Mouse (Mus musculus) megakaryocyte-erythroid progenitor cell, adult 5-6 weeks (primary cell): ENCODE results near the gene Krtap3-1. TPM values are rescaled to one million over a fixed set of nuclear protein-coding genes. Genes with fewer than 3 reads are reported as not detected.
"Not testable (repeated sequence)": the region's sequence is repeated elsewhere in the genome, so short reads cannot be mapped to it uniquely, and the experiment has no call there.

Source experiments
- ATAC-seq: replicated peaks from 2 replicates; pipeline ENCODE4 v1.8.0; 2016; ENCODE audit warnings: mild to moderate bottlenecking, inconsistent platforms; ENCODE audit not compliant: severe bottlenecking, poor library complexity, low FRiP score, low TSS enrichment
- total RNA-seq, 2 experiments: library from RNA; stranded (forward) in 1 of 2; stranded (reverse) in 1 of 2; fragments of 200-1000, 215-1000 nt in 1 of 2; fragments of >200 nt in 1 of 2; fragmentation: Nextera tagmentation in 1 of 2; gene quantifications; 2 replicates each; pipeline ENCODE4 v1.2.3; 2014 to 2017

The Krtap3-1 gene
- total RNA-seq (2014; fragmentation: Nextera tagmentation): not detected in 2 replicates
- total RNA-seq (2017): not detected in 2 replicates

DNA sequence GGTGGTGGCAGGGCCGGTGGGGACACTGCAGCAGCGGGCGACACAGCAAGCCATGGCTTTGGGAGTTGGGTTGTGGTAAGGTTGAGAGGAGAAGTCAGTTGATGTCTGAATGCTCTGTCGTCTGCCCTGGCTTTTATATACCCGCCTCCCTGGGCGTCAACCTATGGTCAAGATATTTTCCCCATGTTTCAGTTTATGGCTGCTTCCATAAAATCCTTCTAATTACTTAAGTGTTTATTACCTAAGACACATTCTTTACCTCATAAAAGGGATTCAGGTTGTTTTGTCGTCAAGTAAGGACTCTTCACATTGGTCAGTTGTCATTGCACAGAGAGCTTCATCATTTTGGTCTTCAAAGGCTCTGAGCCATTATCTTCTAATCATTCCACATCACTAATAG lies at the start of gene Krtap3-1:
Gene Krtap3-1 (minus strand): TSS at position 101 of the 400 bp plus-strand sequence.
- ATAC-seq: no peak

DNA sequence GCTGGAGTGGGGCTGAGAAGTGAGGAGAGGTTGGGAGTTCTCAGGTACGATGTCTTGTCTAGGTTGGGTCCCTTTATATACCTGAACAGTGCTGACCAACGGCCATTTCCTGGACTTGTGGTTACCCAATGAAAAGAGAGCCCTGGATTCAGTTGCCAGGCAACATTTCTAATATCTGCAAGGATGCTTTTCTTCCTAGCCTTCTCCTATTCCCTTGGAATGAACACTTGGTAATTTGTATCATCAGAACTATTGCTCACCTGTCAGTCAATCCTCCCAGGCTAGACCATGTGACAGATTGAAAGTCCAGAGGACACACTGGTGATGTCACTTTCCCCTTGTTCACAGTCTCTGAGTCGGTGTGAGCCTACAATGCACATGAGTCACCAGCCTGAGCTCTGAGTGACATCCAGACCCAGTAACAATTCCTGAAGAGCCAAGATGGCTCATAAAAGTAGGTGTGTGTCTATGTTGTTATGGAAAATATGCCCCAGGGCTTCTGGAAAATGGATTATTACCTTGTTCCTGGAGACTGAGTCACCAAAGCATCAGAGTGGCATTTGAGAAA lies 48.5 kb upstream of the Krtap3-1 start, which contains the start of gene Krtap2-4:
Gene Krtap2-4 (minus strand): TSS at position 51 of the 568 bp plus-strand sequence.
- no peak for ATAC-seq

DNA sequence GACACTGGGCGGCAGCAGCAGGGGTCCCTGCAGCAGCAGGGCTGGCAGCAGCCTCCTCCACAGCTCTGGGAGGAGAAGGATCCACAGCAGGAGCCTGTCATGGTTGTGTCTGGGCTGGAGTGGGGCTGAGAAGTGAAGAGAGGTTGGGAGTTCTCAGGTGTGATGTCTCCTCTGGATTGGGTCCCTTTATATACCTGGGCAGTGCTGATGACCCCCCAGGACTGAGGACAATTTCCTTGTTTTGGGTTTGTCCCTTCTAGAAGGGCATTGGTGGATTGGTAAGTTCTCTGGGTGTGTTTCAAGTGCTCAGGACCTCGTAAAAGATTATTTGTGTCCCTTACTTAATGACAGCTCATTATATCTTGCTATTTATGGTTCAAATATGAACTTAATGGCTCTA lies 43.7 kb upstream of the Krtap3-1 start, which contains the start of gene Gm11937:
Gene Gm11937 (minus strand): TSS at position 101 of the 400 bp plus-strand sequence.
- ATAC-seq: not testable (repeated sequence)

DNA sequence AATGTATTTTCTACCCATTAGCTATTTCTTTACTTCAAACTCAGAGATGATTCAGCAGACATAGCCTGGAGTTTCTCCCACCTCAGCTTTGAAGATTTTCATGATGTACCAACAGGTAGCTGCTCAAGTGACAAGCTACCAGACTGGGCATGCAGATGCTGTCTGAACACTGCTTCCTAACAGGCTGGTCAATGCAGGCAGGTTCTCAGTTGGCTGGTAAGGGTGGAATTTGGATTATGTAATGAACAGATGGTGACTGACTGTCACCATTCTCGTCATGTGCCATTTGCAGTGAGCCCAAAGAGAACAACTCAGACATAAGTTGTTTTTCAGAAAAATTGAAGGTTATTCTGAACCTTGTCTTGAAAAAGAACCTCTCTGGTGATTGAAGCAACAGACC lies 42.7 kb upstream of the Krtap3-1 start:
- no peak for ATAC-seq

DNA sequence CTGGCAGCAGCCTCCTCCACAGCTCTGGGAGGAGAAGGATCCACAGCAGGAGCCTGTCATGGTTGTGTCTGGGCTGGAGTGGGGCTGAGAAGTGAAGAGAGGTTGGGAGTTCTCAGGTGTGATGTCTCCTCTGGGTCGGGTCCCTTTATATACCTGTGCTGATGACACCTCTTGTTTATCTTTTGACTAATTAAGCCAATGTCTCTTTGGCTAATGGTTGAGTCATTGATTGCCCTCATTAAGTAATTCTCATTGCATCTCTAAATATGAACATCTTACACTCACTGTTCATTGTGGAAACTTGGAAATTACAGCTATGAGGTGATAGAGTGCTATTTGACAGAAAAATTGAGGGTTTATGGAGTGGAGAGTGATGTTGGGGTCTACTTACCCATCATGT lies 36.8 kb upstream of the Krtap3-1 start, which contains the start of gene Gm11938:
Gene Gm11938 (minus strand): TSS at position 101 of the 400 bp plus-strand sequence.
- not testable (repeated sequence) for ATAC-seq

DNA sequence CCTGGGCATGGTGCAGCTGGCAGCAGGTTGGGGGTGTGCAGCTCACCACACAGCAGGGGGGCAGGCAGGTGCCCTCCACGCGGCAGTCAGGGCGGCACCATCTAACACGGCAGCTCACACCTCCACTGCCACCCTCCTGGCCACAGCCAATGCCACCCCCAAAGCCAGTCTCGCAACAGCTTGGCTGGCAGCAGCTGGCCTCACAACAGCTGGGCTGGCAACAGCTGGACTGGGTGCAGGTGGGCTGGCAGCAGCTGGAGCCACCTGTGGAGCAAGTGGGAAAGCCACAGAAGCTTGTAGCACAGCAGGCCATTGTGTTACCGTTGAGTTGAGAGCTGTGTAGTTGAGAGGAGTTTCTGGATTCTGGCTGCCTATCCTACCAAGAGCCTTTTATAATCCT lies 31.3 kb upstream of the Krtap3-1 start, which contains the start of gene Krtap9-3:
Gene Krtap9-3 (minus strand): TSS at position 364 of the 400 bp plus-strand sequence.
- ATAC-seq: not testable (repeated sequence)

DNA sequence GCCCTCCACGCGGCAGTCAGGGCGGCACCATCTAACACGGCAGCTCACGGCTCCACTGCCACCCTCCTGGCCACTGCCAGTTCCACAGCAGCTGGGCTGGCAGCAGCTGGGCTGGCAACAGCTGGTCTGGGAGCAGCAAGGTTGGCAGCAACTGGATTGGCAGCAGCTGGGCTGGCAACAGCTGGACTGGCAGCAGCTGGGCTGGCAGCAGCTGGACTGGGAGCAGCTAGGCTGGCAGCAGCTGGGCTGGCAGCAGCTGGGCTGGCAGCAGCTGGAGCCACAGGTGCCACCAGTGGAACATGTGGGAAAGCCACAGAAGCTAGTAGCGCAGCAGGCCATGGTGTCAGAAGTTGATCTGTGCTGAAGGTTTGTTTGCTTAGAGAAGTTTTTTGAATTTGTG lies 24.6 kb upstream of the Krtap3-1 start, which contains the start of gene Krtap1-3:
Gene Krtap1-3 (minus strand): TSS at position 359 of the 400 bp plus-strand sequence.
- ATAC-seq: no peak

DNA sequence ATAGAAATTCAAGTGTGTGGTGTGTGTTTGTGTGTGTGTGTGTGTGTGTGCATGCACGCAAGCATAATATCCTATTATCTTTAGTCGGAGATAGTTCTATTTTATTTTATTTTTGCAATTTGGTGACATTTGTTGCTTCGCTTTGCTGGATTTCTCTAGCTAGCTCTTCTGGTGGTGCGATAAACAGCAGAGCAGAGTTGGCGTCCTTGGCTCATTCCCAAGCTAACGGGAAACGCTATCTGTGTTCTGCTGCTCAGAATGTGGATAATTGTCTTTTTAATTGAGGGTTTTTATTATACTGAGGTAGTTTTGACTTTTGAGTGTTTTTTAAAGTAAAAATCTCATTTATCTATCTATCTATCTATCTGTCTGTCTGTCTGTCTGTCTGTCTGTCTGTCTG lies 18.7 kb upstream of the Krtap3-1 start:
- no peak for ATAC-seq

DNA sequence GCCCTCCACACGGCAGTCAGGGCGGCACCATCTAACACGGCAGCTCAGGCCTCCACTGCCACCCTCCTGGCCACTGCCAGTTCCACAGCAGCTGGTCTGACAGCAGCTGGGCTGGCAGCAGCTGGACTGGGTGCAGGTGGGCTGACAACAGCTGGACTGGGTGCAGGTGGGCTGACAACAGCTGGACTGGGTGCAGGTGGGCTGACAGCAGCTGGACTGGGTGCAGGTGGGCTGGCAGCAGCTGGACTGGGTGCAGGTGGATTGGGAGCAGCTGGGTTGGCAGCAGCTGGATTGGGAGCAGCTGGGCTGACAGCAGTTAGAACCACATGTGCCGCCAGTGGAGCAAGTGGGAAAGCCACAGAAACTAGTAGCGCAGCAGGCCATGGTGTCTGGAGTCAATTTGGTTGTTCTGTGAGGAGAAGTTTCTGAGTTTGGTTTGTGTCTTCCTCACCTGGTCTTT lies 16.8 kb upstream of the Krtap3-1 start, which contains the start of gene Krtap1-4:
Gene Krtap1-4 (minus strand): TSS at position 410 of the 460 bp plus-strand sequence.
- no peak for ATAC-seq

DNA sequence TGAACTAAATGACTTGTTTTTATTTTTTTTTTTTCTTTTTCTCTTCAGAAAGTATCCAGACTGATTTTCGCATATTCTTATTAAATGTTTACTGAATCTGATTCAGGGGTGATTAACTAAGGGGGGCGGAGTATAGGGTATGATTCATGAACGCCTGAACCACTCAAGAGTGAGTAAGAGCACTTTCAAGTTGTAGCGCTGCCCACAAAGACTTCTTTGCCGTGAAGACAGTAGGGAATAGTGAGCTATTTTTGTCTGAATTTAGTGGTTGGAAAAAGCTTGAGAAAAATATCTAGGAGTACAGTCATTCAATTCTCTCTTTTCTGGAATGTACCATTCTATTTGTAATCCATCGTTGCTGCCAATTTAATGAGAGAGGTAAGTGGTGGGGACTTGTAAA lies 15.1 kb upstream of the Krtap3-1 start:
- no peak for ATAC-seq

DNA sequence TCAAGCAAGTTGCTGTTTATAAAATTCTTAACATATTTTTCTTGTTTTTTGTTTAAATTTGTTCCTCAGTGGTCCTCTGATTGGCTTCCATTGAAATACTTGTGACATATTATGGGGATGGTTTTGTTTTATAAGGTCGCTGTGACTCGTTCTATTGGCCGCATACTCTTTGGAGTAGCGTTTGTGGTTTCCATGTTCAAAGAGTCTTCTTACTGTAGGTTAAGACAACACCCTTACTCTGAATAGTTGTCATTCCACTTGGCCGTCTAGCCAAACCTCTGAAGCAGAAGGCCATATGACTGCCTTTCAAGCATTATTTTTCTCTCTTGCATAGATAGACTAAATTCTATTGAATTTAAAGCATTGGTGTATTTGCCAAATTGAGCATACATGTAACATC lies 14.6 kb upstream of the Krtap3-1 start:
- ATAC-seq: no peak

DNA sequence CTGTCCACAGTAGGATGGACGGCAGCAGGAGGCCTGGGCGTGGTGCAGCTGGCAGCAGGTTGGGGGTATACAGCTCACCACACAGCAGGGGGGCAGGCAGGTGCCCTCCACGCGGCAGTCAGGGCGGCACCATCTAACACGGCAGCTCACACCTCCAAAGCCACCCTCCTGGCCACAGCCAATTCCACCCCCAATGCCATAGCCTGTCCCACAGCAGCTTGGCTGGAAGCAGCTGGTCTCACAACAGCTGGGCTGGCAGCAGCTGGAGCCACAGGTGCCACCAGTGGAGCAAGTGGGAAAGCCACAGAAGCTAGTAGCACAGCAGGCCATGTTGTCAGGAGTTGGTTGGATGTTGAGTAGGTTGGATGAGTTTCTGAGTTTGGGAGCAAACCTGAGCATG lies 14.2 kb upstream of the Krtap3-1 start, which contains the start of gene Krtap1-5:
Gene Krtap1-5 (minus strand): TSS at position 381 of the 400 bp plus-strand sequence.
- ATAC-seq: no peak

DNA sequence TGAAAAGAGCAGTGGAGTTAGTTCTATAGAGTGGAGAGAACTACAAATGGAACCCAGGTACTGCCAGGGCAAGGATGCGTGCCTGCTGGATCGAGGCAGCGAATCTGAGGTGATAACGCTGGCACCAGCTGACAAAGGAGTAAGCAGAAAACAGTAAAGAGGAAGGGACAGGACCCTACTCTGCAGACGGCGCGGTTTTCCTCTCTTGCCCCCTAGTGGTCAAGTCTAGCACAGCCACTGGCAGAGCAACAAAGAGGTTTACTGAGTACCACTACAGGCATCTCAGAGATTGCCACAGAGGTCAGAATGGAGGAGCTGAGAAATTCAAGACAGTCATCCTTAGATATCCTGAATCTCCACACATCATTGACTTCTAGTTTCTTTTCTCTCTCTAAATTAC lies 7.7 kb upstream of the Krtap3-1 start:
- ATAC-seq: peak; percentile 87

DNA sequence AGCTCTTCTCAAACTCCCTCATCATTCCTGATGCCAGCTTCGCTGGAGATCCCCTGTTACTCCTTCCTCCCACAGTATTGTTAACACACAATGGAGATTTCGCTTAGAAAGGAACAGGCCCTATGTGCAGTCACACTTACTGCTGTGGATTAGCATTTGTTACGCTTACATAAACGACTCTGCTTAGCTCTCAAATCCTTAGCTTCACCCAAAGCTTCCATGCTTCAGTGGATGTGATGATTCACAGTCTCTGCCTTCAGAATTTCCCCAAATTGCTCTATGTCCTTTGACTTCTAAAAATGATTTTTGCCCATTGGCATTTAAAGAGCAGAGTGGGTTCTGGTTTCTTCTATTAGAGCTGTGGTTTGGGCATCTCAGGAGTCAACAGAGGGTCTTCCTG lies 6.7 kb upstream of the Krtap3-1 start:
- no peak for ATAC-seq

DNA sequence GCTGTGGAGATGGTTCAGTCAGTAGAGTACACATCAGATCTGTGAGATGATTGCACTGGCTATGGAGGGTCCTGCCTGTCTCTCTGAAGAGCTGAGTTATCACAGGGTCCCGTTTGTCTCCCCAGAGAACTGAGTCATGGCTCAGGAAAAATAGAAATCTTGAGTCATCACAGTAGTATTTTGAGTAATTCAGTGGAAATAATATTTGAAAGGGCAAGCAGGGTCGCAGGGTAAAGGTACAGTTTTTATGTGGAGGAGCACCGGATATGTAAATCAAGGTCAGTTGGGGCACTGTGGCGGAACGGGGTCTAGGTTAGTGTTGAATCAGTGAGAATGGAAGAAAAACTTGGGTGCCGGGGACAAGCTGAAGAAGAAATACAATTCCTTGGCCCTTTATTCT lies 3.9 kb downstream of the Krtap3-1 start:
- no peak for ATAC-seq

DNA sequence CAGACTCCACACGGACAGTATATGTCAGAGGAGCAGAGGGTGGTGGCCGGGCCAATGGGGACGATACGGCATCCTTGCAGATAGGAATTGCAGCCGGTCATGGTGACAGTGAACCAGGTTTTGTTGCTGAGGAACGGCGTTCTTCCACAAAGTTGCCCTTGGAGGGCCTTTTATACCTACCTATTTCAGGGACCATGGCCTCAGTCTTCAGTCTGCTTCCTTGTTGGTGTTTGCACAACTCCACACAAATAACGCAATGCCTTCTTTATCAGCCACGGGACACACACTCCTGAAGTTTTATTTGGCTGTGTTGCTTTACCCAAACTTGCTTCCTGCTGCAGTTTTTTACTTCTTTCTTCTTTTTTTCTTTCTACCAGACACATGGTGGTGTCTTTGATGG lies 7.1 kb downstream of the Krtap3-1 start, which contains the start of gene Gm11939:
Gene Gm11939 (minus strand): TSS at position 101 of the 400 bp plus-strand sequence.
- ATAC-seq: no peak

DNA sequence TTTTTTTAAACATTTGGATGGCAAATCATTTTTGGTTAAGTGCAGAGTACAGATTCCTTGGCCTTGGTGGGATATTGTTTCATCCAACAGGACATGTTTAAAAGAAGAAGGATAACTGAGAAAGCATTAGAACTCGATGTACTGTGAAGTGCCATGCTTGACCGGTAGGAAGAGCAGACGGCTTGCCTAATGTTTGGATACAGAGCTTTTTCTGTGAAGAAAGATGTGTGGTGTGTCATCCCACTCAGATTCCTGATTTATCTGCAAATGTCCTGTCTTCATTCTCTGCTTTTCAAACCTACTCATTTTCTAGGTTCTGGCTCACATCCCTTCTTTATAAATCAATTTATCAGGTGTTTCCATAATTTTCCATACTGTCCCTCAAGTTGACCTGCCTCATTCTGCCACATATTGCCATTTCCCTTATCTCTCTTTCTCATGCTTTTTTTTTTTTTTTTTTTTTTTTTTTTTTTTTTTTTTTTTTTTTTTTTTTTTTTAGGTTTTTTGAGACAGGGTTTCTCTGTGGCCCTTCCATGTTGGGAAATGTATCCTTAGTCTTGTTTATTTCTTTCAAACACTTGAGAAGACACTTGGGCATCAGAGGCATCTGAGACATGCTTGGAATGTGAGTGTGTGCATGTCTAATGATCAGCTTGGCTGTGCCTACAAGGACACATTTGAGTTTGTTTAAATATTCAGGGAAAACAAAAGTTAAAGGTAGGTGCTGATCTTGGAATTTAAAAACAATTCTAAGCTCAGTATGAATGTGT lies 8.3 kb downstream of the Krtap3-1 start:
- no peak for ATAC-seq

DNA sequence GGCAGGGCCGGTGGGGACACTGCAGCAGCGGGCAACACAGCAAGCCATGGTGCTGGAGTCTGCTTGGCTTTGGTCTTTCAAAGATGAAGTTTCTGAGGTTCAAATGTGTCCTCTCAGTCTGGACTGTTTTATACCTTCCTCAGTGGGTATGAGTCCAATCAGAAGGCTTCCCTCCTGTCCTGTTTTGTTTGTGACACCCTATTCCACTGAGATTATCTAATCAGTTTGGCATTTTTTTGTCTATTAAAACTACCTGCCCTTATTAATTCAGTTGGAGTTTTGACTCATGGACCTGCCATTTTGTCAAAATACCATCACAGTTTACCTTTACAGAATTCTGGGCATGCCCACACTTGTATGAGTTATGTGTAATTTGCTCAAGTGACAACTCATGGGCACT lies 9.7 kb downstream of the Krtap3-1 start, which contains the start of gene Krtap3-2:
Gene Krtap3-2 (minus strand): TSS at position 101 of the 400 bp plus-strand sequence.
- ATAC-seq: no peak

DNA sequence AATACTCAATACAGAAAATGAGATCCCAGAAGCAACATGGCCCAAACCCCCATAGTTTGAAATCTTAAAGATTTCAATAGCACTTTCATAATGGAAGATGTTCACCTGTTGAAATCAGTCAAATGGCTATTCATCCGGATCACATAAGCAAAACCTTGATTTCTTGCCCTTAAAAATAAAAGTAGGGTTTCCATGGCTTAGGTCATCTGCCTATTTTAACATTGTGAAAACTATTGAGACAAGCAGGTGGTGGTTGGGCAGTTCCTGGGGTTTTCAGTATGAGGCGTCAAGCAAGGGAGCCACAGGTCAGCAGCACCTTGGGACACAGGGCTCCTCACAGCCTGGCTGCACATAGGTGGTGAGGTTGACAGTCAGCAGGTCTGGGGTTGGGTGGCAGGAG lies 10.2 kb downstream of the Krtap3-1 start:
- no peak for ATAC-seq

DNA sequence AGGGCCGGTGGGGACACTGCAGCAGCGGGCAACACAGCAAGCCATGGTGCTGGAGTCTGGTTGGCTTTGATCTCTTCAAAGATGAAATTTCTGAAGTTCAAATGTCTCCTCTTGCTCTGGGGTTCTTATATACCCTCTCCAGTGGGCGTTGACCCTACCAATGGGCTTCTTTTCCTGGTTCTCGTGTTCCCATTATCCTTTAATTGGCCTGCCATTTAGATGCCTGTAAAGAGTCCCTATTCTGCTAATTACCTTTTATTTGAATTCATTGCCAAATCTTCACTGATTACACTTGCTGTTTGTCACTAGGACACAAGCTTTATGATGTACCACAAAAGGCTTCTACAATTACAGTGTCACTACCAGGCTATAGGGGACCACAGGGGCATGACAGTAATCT lies 15.7 kb downstream of the Krtap3-1 start, which contains the start of gene Krtap3-3:
Gene Krtap3-3 (minus strand): TSS at position 101 of the 400 bp plus-strand sequence.
- ATAC-seq: no peak
